Mouse (Mus musculus) hindbrain, embryonic 13.5 days (tissue): ENCODE measurements around the gene Trim60. TPM values are rescaled to one million over a fixed set of nuclear protein-coding genes. Genes with fewer than 3 reads are reported as not detected.
"Not testable (repeated sequence)": the region's sequence is repeated elsewhere in the genome, so short reads cannot be mapped to it uniquely, and the experiment has no call there.

Experiments
- ATAC-seq: fragments of 200-750 bp; cut with Nextera tagmentation; 2 replicates; pipeline ENCODE4 v1.8.0; 2017; ENCODE audit warnings: moderate TSS enrichment; ENCODE audit not compliant: low FRiP score
- H3K27ac ChIP-seq: fragments of 300-500 bp; sonication (generic); 2 replicates; pipeline ENCODE4 v1.5.1; 2015; ENCODE audit warnings: inconsistent platforms, mild to moderate bottlenecking, moderate library complexity
- H3K27me3 ChIP-seq: fragments of 300-500 bp; sonication (generic); 2 replicates; pipeline ENCODE4 v1.6.1; 2015; ENCODE audit warnings: mild to moderate bottlenecking, inconsistent platforms
- H3K36me3 ChIP-seq: fragments of 300-500 bp; sonication (generic); 2 replicates; pipeline ENCODE4 v1.6.1; 2015; ENCODE audit warnings: mild to moderate bottlenecking, inconsistent platforms
- H3K4me1 ChIP-seq: fragments of 300-500 bp; sonication (generic); replicated peaks from 2 replicates; pipeline ENCODE4 v1.6.1; 2015; ENCODE audit warnings: inconsistent platforms
- H3K4me2 ChIP-seq: fragments of 300-500 bp; sonication (generic); 2 replicates; pipeline ENCODE4 v1.6.1; 2015; ENCODE audit warnings: inconsistent platforms, mild to moderate bottlenecking, moderate library complexity
- H3K4me3 ChIP-seq: fragments of 300-500 bp; sonication (generic); 2 replicates; pipeline ENCODE4 v1.5.1; 2015; ENCODE audit warnings: mild to moderate bottlenecking, inconsistent platforms
- H3K9ac ChIP-seq: fragments of 300-500 bp; sonication (generic); 2 replicates; pipeline ENCODE4 v1.6.1; 2015; ENCODE audit warnings: mild to moderate bottlenecking, inconsistent platforms
- H3K9me3 ChIP-seq: fragments of 300-500 bp; sonication (generic); 2 replicates; pipeline ENCODE4 v1.6.1; 2016; ENCODE audit warnings: inconsistent platforms
- WGBS: fragments of 180-500 bp; shearing (Covaris S2); methylation state at CpG from one replicate; pipeline ENCODE4 v1.1.7; 2015; 5-methylcytosine and 5-hydroxymethylcytosine counted together
- polyA plus RNA-seq: library from polyadenylated mRNA; unstranded; fragments of >200 nt; fragmentation: Nextera tagmentation; extraction: Ambion mirVana; gene quantifications from 2 replicates; pipeline ENCODE4 v1.2.1, GENCODE M21; 2015

The Trim60 gene
- polyA plus RNA-seq, 1 experiment from 2014 or later, result not detected

DNA sequence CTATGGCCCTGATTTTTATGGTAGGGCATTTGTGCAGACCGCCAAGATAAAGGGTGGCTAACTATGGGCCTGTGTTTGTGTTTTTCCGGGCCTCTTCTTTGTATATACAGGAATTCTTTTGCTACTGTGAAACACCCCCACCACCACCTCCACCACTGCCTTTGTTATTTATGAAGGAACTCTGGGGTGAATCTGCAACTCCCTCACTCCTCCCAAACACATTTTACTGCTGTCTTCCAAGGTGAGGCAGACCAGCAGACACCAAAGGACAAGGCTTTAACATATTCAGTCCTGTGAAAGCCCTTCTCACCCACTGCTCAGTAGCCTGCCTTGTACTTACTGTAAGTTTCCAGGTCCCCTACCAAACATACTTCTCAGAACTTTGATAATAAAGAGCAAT is 15.8 kb upstream of the Trim60 start:
- Histone ChIP-seq H3K27ac (no peak overlapping the region), H3K4me3 (no peak overlapping the region), H3K9ac (no peak overlapping the region), H3K27me3 (no peaks in the 10 kb centered on the region), H3K36me3 (no peaks in the 10 kb centered on the region), H3K4me2 (no peak overlapping the region), H3K4me1 (peaks cover 16% of the 10 kb centered on the region), H3K9me3 (no peaks in the 10 kb centered on the region)
- no peak for ATAC-seq
- 35% methylated on average over 2 of the region's 2 CpGs for WGBS

DNA sequence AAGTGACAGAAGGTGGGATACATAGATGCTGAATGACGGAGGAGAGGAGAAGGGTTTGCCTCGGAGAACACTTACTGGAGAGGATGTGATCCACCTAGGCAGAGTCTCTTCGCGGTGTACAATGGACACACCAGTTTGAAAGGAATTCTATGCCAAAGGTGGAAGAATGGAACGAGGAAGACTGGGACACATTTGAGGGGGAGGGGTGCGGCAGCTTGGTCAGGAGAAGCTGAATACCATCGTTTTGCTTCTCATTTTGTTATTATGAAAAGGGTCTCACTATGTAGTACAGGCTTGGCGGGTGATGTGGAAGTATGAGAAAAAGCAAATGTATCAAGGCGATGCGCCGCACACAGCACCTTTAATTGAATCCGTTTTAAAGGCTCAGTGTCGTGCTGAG is 14.7 kb upstream of the Trim60 start:
- H3K4me2 ChIP-seq, result no peak overlapping the region
- no peaks in the 10 kb centered on the region for H3K27me3 ChIP-seq
- H3K36me3 ChIP-seq, result no peaks in the 10 kb centered on the region
- no peak overlapping the region for H3K4me3 ChIP-seq
- no peak overlapping the region for H3K9ac ChIP-seq
- H3K27ac ChIP-seq, result no peak overlapping the region
- ATAC-seq, result no peak
- peaks cover 16% of the 10 kb centered on the region for H3K4me1 ChIP-seq
- H3K9me3 ChIP-seq, result no peaks in the 10 kb centered on the region
- whole genome bisulfite sequencing, result 86% methylated on average over 13 of the region's 13 CpGs

DNA sequence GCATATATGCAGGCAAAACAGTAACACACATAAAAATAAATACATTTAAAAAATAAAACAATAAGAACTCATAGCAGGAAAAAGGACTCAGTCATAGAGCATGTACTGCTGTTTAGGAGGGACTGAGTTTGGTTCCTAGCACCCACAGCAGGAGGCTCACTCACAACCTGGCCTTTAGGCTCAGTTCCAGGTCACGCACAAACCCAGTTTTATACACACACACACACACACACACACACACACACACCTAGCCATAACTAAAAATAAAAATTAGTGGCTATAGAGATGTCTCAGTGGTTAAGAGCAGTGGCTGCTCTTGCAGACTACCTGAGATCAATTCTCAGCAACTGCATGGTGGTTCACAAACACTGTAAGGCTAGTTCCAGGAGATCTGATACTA is 13.7 kb upstream of the Trim60 start:
- 93% methylated on average over 1 of the region's 1 CpGs for WGBS
- no peak for ATAC-seq

DNA sequence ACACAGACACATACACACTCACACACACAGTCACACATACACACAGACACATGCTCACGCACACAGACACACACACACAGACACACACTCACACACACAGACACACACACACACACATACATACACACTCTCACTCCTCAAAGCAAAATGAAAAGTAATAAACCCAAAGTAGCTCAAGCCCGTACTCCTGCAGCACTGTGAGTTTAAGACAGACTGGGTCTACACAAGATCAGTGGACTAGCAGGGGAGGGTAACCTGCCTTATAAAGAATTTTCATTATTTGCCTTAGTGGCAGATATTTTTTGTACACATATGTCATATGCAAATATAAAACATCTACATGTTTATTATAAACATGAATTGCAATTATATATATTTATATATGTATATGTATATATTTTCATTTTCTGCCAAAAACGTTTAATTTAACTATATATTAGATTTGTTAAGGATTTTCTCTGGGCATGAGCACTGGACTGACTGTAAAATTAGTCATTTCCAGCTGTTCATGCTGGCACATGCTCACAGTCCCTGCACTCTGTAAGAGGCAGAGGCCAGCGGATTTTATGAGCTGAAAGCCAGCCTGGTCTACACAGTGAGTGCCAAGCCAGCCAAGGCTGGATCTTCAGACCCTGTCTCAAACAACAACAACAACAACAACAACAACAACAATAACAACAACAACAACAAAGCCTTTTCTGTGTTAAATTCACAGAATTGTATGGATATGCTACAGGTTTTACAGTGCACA is 12.5 kb upstream of the Trim60 start:
- ATAC-seq, result no peak
- H3K27ac ChIP-seq, result no peak overlapping the region
- peaks cover 9% of the 10 kb centered on the region for H3K4me1 ChIP-seq
- WGBS, result 85% methylated on average over 4 of the region's 4 CpGs
- no peaks in the 10 kb centered on the region for H3K27me3 ChIP-seq
- no peak overlapping the region for H3K4me3 ChIP-seq
- H3K9me3 ChIP-seq, result no peaks in the 10 kb centered on the region
- no peak overlapping the region for H3K9ac ChIP-seq
- H3K4me2 ChIP-seq, result no peak overlapping the region
- H3K36me3 ChIP-seq, result no peaks in the 10 kb centered on the region

More for the DNA sequence above, 13.7 kb upstream of the Trim60 start:
- H3K4me1 ChIP-seq, result peaks cover 12% of the 10 kb centered on the region
- no peak overlapping the region for H3K27ac ChIP-seq
- H3K4me2 ChIP-seq, result no peak overlapping the region
- H3K4me3 ChIP-seq, result no peak overlapping the region
- no peaks in the 10 kb centered on the region for H3K9me3 ChIP-seq
- no peak overlapping the region for H3K9ac ChIP-seq
- H3K36me3 ChIP-seq, result no peaks in the 10 kb centered on the region
- no peaks in the 10 kb centered on the region for H3K27me3 ChIP-seq

DNA sequence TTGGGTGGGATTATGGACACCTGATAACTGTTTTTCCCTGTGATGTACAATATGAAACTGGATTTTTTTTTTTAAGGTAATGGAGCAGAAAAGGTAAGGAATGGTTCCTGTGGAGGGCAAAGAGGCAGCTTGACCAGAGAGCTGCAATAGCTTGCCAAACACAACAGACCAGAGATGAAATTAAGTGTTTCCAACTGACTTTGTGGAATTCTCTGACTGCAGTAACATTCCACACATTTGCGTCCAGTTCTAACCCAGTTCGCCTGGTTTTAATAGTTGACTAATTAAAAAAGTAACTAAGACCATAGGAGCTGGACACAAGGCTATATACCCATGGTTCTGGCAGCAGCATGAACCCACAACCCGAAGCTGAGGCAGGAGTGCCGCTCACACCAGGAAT is 11.4 kb upstream of the Trim60 start:
- Histone ChIP-seq H3K4me1 (0 out of 2 replicates have a peak, but pooled peaks cover 4% of the 10 kb centered on the region), H3K9ac (no peak overlapping the region), H3K4me2 (no peak overlapping the region), H3K9me3 (no peaks in the 10 kb centered on the region), H3K4me3 (no peak overlapping the region), H3K27me3 (no peaks in the 10 kb centered on the region), H3K36me3 (no peaks in the 10 kb centered on the region), H3K27ac (no peak overlapping the region)
- no peak for ATAC-seq
- 93% methylated on average over 4 of the region's 4 CpGs for WGBS

DNA sequence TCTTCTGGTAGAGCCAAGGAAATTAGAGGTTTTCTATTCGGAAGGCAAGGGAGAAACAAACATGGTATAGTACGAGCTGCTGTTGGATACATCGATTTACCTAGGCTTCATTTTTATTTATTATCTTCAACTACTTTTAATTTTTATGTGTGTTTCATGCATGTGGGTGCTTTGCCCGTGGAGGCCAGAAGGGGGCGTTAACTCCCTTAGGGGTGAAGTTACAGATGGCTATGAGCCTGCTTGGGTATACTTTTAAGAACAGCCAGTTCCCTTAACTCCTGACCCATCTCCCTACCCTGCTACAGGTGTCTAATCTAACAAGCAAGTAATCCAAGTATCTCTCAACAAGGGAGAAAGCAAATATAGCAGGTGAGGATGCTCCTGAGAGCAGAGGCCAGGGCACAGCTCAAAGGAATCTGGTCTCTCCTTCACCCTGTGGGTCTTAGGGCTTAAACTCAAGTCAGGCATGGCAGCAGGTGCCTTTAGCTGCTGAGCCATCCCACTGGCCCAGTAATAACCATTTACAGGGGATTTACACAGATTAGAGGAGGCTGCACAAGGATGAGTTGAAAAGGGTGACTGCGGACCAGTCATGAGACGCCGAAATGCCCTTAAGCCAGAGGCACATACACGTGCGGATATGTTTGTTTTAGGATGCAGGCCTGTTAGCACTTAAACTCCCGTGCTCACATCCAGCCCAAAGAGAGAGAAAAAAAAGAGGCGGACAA is 10.7 kb upstream of the Trim60 start:
- H3K27ac ChIP-seq, result no peak overlapping the region
- 89% methylated on average over 12 of the region's 12 CpGs for WGBS
- H3K4me1 ChIP-seq, result no peaks in the 10 kb centered on the region
- H3K27me3 ChIP-seq, result no peaks in the 10 kb centered on the region
- no peaks in the 10 kb centered on the region for H3K9me3 ChIP-seq
- no peaks in the 10 kb centered on the region for H3K36me3 ChIP-seq
- no peak overlapping the region for H3K9ac ChIP-seq
- H3K4me3 ChIP-seq, result no peak overlapping the region
- ATAC-seq, result no peak
- H3K4me2 ChIP-seq, result no peak overlapping the region

DNA sequence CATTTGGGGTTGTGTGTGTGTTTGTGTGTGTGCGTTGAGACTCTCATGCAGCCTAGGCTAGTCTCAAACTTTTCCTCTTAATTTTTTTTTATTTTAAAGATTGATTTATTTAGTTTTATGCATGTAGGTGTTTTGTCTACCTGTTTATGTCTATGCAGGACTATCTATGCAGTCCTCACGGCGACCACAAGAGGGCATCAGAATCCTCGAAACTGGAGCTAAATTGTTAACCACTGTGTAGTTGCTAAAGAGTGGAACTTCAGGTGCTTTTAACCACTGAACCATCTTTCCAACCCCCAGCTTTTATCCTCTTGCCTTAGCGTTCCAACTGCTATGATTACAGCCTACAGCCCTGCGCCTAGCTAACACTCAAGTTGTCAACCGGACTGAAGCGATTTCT is 4.1 kb upstream of the Trim60 start:
- Histone ChIP-seq H3K4me3 (no peak overlapping the region), H3K36me3 (no peaks in the 10 kb centered on the region), H3K27ac (no peak overlapping the region), H3K27me3 (no peaks in the 10 kb centered on the region), H3K4me2 (no peak overlapping the region), H3K4me1 (no peaks in the 10 kb centered on the region), H3K9ac (no peak overlapping the region), H3K9me3 (no peaks in the 10 kb centered on the region)
- no peak for ATAC-seq
- 47% methylated on average over 8 of the region's 8 CpGs for WGBS

DNA sequence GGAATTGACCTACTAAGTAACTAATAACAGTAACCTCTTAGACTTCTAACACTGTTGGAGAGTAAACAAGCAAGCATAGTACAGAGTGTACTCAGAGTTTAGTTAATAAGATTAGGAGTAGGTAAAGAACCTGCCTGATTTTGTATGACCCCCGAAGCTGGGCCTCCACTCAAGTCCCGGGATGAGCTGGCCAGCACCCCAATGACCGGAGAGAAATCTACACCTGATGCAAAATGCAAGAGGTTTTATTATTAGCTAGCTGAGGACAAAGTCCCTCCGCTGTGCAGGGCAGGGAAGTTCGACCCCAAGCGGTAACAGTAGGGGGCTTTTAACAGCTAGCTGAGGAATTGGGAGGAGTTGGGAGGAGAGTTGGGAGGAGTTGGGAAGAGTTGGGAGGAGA is 10.8 kb downstream of the Trim60 start:
- H3K4me2 ChIP-seq, H3K27me3 ChIP-seq, H3K4me1 ChIP-seq, ATAC-seq, H3K9ac ChIP-seq, H3K9me3 ChIP-seq, H3K36me3 ChIP-seq, H3K27ac ChIP-seq, H3K4me3 ChIP-seq: not testable (repeated sequence)
- WGBS, result 83% methylated on average over 6 of the region's 6 CpGs

DNA sequence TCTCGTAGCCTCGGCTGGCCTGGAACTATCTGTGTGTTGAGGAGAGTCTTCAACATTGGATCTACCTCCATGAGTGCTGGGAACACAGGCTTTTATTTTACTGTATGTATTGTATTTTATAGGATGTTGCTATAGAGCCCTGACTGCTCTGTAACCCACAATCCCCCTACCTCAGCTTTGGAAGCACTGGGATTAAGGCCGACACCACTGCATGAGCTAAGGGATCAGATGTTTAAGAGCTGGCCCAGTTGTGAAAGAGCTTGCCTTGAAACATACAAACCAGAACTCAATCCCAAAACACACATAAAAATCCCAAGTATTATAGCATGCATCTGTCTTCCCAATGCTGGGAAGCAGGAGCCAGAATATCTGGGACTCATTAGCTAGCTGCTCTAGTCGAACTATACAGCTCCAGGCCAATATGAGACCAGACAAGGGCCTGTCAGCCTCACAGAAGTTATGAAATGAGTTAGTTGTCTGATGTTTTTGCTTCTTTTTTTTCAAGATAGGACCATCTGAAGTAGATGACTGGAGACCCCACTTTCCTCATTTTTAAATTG is 19.5 kb downstream of the Trim60 start:
- no peak overlapping the region for H3K9ac ChIP-seq
- H3K9me3 ChIP-seq, result no peaks in the 10 kb centered on the region
- 87% methylated on average over 4 of the region's 4 CpGs for WGBS
- H3K4me3 ChIP-seq, result no peak overlapping the region
- H3K36me3 ChIP-seq, result no peaks in the 10 kb centered on the region
- no peaks in the 10 kb centered on the region for H3K27me3 ChIP-seq
- ATAC-seq, result no peak
- no peak overlapping the region for H3K4me2 ChIP-seq
- no peak overlapping the region for H3K27ac ChIP-seq
- H3K4me1 ChIP-seq, result no peaks in the 10 kb centered on the region

DNA sequence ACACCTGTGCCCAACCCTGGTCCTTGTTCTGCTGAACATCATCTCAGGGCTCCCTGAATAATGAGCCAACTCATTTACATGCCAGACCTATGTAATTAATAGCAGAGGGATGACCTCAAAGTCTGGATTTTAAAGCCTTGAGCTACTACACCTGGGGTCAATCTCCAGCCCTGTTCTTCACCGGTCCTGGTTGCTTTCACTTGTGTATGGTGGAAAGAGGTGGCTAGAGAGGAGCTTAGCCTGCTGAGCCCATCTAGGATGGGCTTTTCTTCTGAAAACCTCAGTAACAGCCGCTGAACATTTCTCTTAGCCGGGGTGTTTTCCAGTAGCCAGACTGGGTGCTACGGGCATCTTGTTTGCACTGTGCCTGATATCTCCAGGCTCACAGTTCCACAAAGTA is 30.7 kb downstream of the Trim60 start, which contains the start of gene Trim75:
Gene Trim75 (minus strand): TSS at position 101 of the 400 bp plus-strand sequence.
- no peak for ATAC-seq
- Histone ChIP-seq H3K9me3 (no peaks in the 10 kb centered on the region), H3K4me1 (no peaks in the 10 kb centered on the region), H3K36me3 (no peaks in the 10 kb centered on the region), H3K4me2 (no peak within 1 kb of the TSS), H3K27me3 (no peaks in the 10 kb centered on the region), H3K4me3 (no peak within 1 kb of the TSS), H3K9ac (no peak within 1 kb of the TSS), H3K27ac (no peak within 1 kb of the TSS)
- 93% methylated on average over 4 of the region's 4 CpGs for WGBS

DNA sequence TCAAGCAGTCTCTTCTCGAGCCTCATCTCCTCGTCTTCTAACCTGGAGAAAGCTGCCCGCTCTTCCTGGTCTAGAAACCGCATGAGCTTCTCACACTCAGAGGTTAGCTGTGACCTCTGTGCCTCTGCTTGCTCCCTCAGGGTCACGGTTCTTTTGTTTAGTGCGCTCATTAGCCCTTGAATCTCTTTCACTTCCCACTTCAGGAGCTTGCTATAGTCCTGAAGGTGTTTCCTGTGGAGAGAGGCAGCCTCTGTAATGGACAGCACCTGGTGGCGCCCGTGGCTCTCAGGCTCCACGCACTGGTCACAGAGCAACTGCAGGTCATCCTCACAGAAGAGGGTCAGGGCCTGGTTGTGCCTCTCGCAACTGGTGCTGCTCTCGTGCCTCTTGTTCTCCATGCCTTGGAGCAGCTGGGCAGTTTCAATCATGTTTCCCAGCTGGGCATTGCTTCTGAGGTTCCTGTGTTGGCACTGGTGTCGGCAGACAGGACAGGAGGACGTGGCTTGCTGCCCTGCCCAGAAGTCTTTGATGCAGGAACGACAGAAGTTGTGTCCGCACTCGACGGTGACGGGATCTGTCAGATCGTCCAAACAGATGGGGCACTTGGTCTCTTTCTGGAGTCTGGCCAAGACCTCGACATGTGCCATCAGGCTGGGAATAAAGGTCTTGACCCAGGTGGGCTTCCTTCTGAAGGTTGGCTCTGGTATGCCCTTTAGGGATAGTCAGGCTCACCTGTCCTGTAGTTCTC is 35.1 kb downstream of the Trim60 start:
- 72% methylated on average over 20 of the region's 20 CpGs for WGBS
- no peaks in the 10 kb centered on the region for H3K36me3 ChIP-seq
- ATAC-seq, result no peak
- H3K27ac ChIP-seq, result no peak overlapping the region
- no peak overlapping the region for H3K4me3 ChIP-seq
- no peaks in the 10 kb centered on the region for H3K27me3 ChIP-seq
- H3K9ac ChIP-seq, result no peak overlapping the region
- H3K9me3 ChIP-seq, result no peaks in the 10 kb centered on the region
- H3K4me2 ChIP-seq, result no peak overlapping the region
- no peaks in the 10 kb centered on the region for H3K4me1 ChIP-seq

DNA sequence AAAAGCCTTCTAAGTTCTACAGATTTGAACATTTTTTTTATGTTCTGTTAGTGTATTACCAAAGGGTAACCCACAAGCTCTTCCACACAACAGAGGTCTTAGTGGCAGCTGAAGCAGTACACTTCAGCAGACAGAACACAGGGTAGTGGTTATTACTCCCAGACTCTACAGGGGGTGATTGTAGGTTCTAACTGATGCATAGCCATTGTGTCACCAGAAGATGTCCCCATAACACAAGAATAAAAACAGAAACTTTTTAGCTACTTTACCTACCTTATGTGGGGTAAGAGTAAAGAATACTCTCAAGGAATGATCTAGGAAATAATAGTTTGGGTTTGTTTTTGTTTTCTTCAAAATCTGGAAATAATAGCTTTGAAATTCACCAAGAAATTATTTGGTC is 55.5 kb downstream of the Trim60 start:
- H3K4me2 ChIP-seq, result no peak overlapping the region

More for the DNA sequence above, 55.5 kb downstream of the Trim60 start:
- no peak overlapping the region for H3K27ac ChIP-seq
- H3K9ac ChIP-seq, result no peak overlapping the region
- H3K27me3 ChIP-seq, result no peaks in the 10 kb centered on the region
- H3K9me3 ChIP-seq, result no peaks in the 10 kb centered on the region
- peaks cover 41% of the 10 kb centered on the region for H3K36me3 ChIP-seq
- H3K4me1 ChIP-seq, result no peaks in the 10 kb centered on the region
- no peak for ATAC-seq
- no peak overlapping the region for H3K4me3 ChIP-seq
